Mouse (Mus musculus) cerebellum, adult 2 months (tissue): ENCODE measurements around the gene Tmc4. TPM values are rescaled to one million over a fixed set of nuclear protein-coding genes. Genes with fewer than 3 reads are reported as not detected.
A peak's percentile ranks its signal among the peaks of the same experiment; 100 is the strongest.
"Not testable (repeated sequence)": the region's sequence is repeated elsewhere in the genome, so short reads cannot be mapped to it uniquely, and the experiment has no call there.

ENCODE experiments used
- DNase-seq, 2 experiments: peaks; one replicate each; pipeline ENCODE4 v3.0.0; 2021
- H3K27ac ChIP-seq: fragments of 200-500 bp; 2 replicates; pipeline ENCODE4 v1.5.1; 2012; ENCODE audit warnings: low read length, control low read depth, inconsistent platforms; ENCODE audit not compliant: insufficient read depth
- H3K27me3 ChIP-seq: fragments of 200-500 bp; 2 replicates; pipeline ENCODE4 v1.6.1; 2012; ENCODE audit warnings: inconsistent platforms, mild to moderate bottlenecking, low read length, moderate library complexity; ENCODE audit not compliant: control insufficient read depth, insufficient read depth
- H3K4me1 ChIP-seq: fragments of 200-500 bp; 2 replicates; pipeline ENCODE4 v1.6.1; 2011; ENCODE audit warnings: low read length; ENCODE audit not compliant: control insufficient read depth, insufficient read depth
- H3K4me3 ChIP-seq: fragments of 200-500 bp; replicated peaks from 2 replicates; pipeline ENCODE3; 2011; ENCODE audit warnings: mild to moderate bottlenecking, low read depth, low read length, control low read depth; ENCODE audit not compliant: insufficient read depth
- CTCF ChIP-seq: fragments of 200-500 bp; IDR thresholded peaks from 2 replicates; pipeline ENCODE4 v1.5.1; 2011; ENCODE audit warnings: low read depth, mild to moderate bottlenecking, control low read depth, low read length, moderate library complexity, borderline replicate concordance; ENCODE audit not compliant: insufficient read depth
- POLR2A ChIP-seq: fragments of 200-500 bp; IDR thresholded peaks from 2 replicates; pipeline ENCODE4 v1.6.1; 2011; ENCODE audit warnings: low read length, control low read depth, borderline replicate concordance; ENCODE audit not compliant: insufficient read depth
- WGBS: fragments of 180-500 bp; shearing (Covaris S2); methylation state at CpG from one replicate; pipeline ENCODE4 v1.1.7; 2018; 5-methylcytosine and 5-hydroxymethylcytosine counted together
- polyA plus RNA-seq: library from polyadenylated mRNA; depleted of rRNA; stranded (reverse); fragments of >200 nt; gene quantifications from 2 replicates; pipeline ENCODE4 v1.2.3, GENCODE M21; 2012

Tmc4 gene
- polyA plus RNA-seq, 1 experiment: 11.7 TPM

GRCm38 (mm10) chr7:3707027-3707426 lies 29.7 kb upstream of the Tmc4 start:
- 74% methylated on average over 4 of the region's 4 CpGs for WGBS
- Histone ChIP-seq H3K27me3 (no peaks in the 10 kb centered on the region), H3K4me3 (no peak overlapping the region), H3K27ac (no peak overlapping the region), H3K4me1 (peaks cover 8% of the 10 kb centered on the region)
- TF ChIP-seq CTCF (no peak), POLR2A (no peak)
- no peak for DNase-seq

GRCm38 (mm10) chr7:3706343-3706934 lies 29.1 kb upstream of the Tmc4 start:
- Histone ChIP-seq H3K27ac (no peak overlapping the region), H3K27me3 (no peaks in the 10 kb centered on the region), H3K4me1 (peaks cover 8% of the 10 kb centered on the region), H3K4me3 (no peak overlapping the region)
- 18% methylated on average over 11 of the region's 11 CpGs for WGBS
- no peak for DNase-seq
- TF ChIP-seq CTCF (no peak), POLR2A (no peak)

- no peak overlapping the region for H3K27ac ChIP-seq
- no peaks in the 10 kb centered on the region for H3K27me3 ChIP-seq
- no peak for TF ChIP-seq CTCF
- no peak for TF ChIP-seq POLR2A
- peaks cover 8% of the 10 kb centered on the region for H3K4me1 ChIP-seq
- no peak for DNase-seq
- H3K4me3 ChIP-seq: peak overlapping the region; percentile 0
- 19% methylated on average over 6 of the region's 6 CpGs for WGBS
These were observed 28.6 kb upstream of the Tmc4 start for GRCm38 (mm10) chr7:3705911-3706310.

- 7% methylated on average over 7 of the region's 7 CpGs for WGBS
- DNase-seq, H3K27ac ChIP-seq, H3K4me1 ChIP-seq, H3K27me3 ChIP-seq: not testable (repeated sequence)
- peak overlapping the region; percentile 31 for H3K4me3 ChIP-seq
These were observed 28.1 kb upstream of the Tmc4 start for GRCm38 (mm10) chr7:3705461-3705860.

GRCm38 (mm10) chr7:3704475-3704874 lies 27.1 kb upstream of the Tmc4 start:
- Histone ChIP-seq H3K4me1 (peaks cover 8% of the 10 kb centered on the region), H3K27me3 (no peaks in the 10 kb centered on the region), H3K4me3 (peak overlapping the region; percentile 87), H3K27ac (peak overlapping the region; percentile 82; the same call in 1 of the 2 replicates)
- under 1% methylated on average over 20 of the region's 20 CpGs for whole genome bisulfite sequencing
- no peak for DNase-seq
- no peak for TF ChIP-seq CTCF
- no peak for TF ChIP-seq POLR2A

GRCm38 (mm10) chr7:3703879-3704441 lies 26.6 kb upstream of the Tmc4 start, which contains the start of gene Rps9:
Rps9 (plus strand) TSS chr7:3703993.
- WGBS: under 1% methylated on average over 42 of the region's 42 CpGs
- TF ChIP-seq POLR2A (peak; percentile 99), CTCF (0 out of 2 replicates have a peak, but pooled peaks have one; percentile 27)
- Histone ChIP-seq H3K27ac (peak within 1 kb of the TSS; percentile 82), H3K4me1 (peaks cover 8% of the 10 kb centered on the region), H3K4me3 (peak within 1 kb of the TSS; percentile 87), H3K27me3 (no peaks in the 10 kb centered on the region)
- DNase-seq: peak; percentile 97 to 98

GRCm38 (mm10) chr7:3703148-3703878 lies 26.0 kb upstream of the Tmc4 start:
- DNase-seq: no peak
- no peak for TF ChIP-seq CTCF
- TF ChIP-seq POLR2A: no peak
- H3K4me3 ChIP-seq: peak overlapping the region; percentile 87
- WGBS: 23% methylated on average over 6 of the region's 6 CpGs
- peaks cover 8% of the 10 kb centered on the region for H3K4me1 ChIP-seq
- H3K27me3 ChIP-seq: no peaks in the 10 kb centered on the region
- peak overlapping the region; percentile 43 for H3K27ac ChIP-seq

- H3K27me3 ChIP-seq: no peaks in the 10 kb centered on the region
- H3K4me1 ChIP-seq: no peaks in the 10 kb centered on the region
- 93% methylated on average over 6 of the region's 6 CpGs for WGBS
- H3K27ac ChIP-seq: no peak overlapping the region
- TF ChIP-seq CTCF (no peak), POLR2A (no peak)
- H3K4me3 ChIP-seq: no peak overlapping the region
- no peak for DNase-seq
These were observed 21.1 kb upstream of the Tmc4 start for GRCm38 (mm10) chr7:3698471-3698870.

- H3K27ac ChIP-seq, H3K27me3 ChIP-seq, H3K4me1 ChIP-seq: not testable (repeated sequence)
- 3% methylated on average over 9 of the region's 9 CpGs for WGBS
- peak overlapping the region; percentile 49 for H3K4me3 ChIP-seq
- peak in 1 of 2 experiments; percentile 47 for DNase-seq
These were observed 17.6 kb upstream of the Tmc4 start for GRCm38 (mm10) chr7:3694949-3695305.
